Mouse (Mus musculus) limb, embryonic 14.5 days (tissue): Measurements from ENCODE around the gene Cdc40. TPM values are rescaled to one million over a fixed set of nuclear protein-coding genes. Genes with fewer than 3 reads are reported as not detected.
"Not testable (repeated sequence)": the region's sequence is repeated elsewhere in the genome, so short reads cannot be mapped to it uniquely, and the experiment has no call there.

Experiments used
- ATAC-seq: fragments of 200-750 bp; cut with Nextera tagmentation; 2 replicates; pipeline ENCODE4 v1.8.0; 2017; ENCODE audit warnings: low read depth, moderate number of reproducible peaks, moderate TSS enrichment; ENCODE audit not compliant: low FRiP score
- DNase-seq: peaks from one replicate; pipeline ENCODE4 v3.0.0-alpha.2; 2015; ENCODE audit warnings: low spot score
- H3K27ac ChIP-seq: fragments of 300-500 bp; sonication (generic); replicated peaks from 2 replicates; pipeline ENCODE4 v1.5.1; 2014; ENCODE audit warnings: low read depth, mild to moderate bottlenecking, low read length, moderate library complexity, mixed read lengths
- H3K27me3 ChIP-seq: fragments of 300-500 bp; sonication (generic); 2 replicates; pipeline ENCODE4 v1.6.1; 2014; ENCODE audit warnings: low read length, mixed read lengths; ENCODE audit not compliant: control insufficient read depth, insufficient read depth
- H3K36me3 ChIP-seq: fragments of 300-500 bp; sonication (generic); 2 replicates; pipeline ENCODE4 v1.6.1; 2014; ENCODE audit warnings: mild to moderate bottlenecking, low read length, moderate library complexity, mixed read lengths; ENCODE audit not compliant: control insufficient read depth, insufficient read depth
- H3K4me1 ChIP-seq: fragments of 300-500 bp; sonication (generic); 2 replicates; pipeline ENCODE4 v1.6.1; 2014; ENCODE audit warnings: antibody characterized with exemption, low read length, mixed read lengths; ENCODE audit not compliant: control insufficient read depth, insufficient read depth
- H3K4me2 ChIP-seq: fragments of 300-500 bp; sonication (generic); replicated peaks from 2 replicates; pipeline ENCODE4 v1.6.1; 2014; ENCODE audit warnings: low read depth, mild to moderate bottlenecking, low read length, moderate library complexity; ENCODE audit not compliant: severe bottlenecking
- H3K4me3 ChIP-seq: fragments of 300-500 bp; sonication (generic); replicated peaks from 2 replicates; pipeline ENCODE4 v1.5.1; 2014; ENCODE audit warnings: low read length
- H3K9ac ChIP-seq: fragments of 300-500 bp; sonication (generic); 2 replicates; pipeline ENCODE4 v1.6.1; 2014; ENCODE audit warnings: mild to moderate bottlenecking, low read depth, low read length, moderate library complexity; ENCODE audit not compliant: severe bottlenecking
- H3K9me3 ChIP-seq: fragments of 300-500 bp; sonication (generic); 2 replicates; pipeline ENCODE4 v1.6.1; 2016; ENCODE audit warnings: low read length; ENCODE audit not compliant: control insufficient read depth
- POLR2A ChIP-seq: fragments of 200-500 bp; IDR thresholded peaks from 2 replicates; pipeline ENCODE4 v1.8.0; 2012; ENCODE audit warnings: inconsistent platforms, mild to moderate bottlenecking, moderate library complexity, borderline replicate concordance; ENCODE audit not compliant: insufficient read depth, insufficient read length; ENCODE audit errors: extremely low read depth
- WGBS: fragments of 180-500 bp; shearing (Covaris S2); extraction: QIAGEN DNeasy Blood & Tissue Kit; methylation state at CpG from one replicate; pipeline ENCODE4 v1.1.7; 2014; 5-methylcytosine and 5-hydroxymethylcytosine counted together
- polyA plus RNA-seq, 2 experiments: library from polyadenylated mRNA; depleted of rRNA in 1 of 2; stranded (reverse) in 1 of 2; unstranded in 1 of 2; fragments of >200 nt; fragmentation: Nextera tagmentation in 1 of 2; extraction: Ambion mirVana in 1 of 2; gene quantifications; 2 replicates each; pipeline versions ENCODE4 v1.2.1 to v1.2.3; 2012 to 2014

Gene Cdc40
- polyA plus RNA-seq, 2 experiments, result 24.0 to 26.7 TPM

GRCm38 (mm10) chr10:40831267-40831666, 51.8 kb downstream of the Cdc40 start:
- ATAC-seq (no peak), DNase-seq (no peak)
- Histone ChIP-seq H3K4me2 (no peak overlapping the region), H3K9ac (no peak overlapping the region), H3K27ac (no peak overlapping the region), H3K4me1 (no peaks in the 10 kb centered on the region), H3K36me3 (peaks cover 41% of the 10 kb centered on the region), H3K4me3 (no peak overlapping the region), H3K27me3 (no peaks in the 10 kb centered on the region), H3K9me3 (no peaks in the 10 kb centered on the region)
- no peak for TF ChIP-seq POLR2A
- WGBS, result 86% methylated on average over 6 of the region's 7 CpGs

- Histone ChIP-seq H3K4me1 (no peaks in the 10 kb centered on the region), H3K36me3 (peaks cover 35% of the 10 kb centered on the region)
- WGBS, result 97% methylated on average over 3 of the region's 3 CpGs
These were observed 52.8 kb downstream of the Cdc40 start for GRCm38 (mm10) chr10:40830312-40830711.

GRCm38 (mm10) chr10:40827706-40828105, 55.4 kb downstream of the Cdc40 start:
- H3K36me3 ChIP-seq, result 0 out of 2 replicates have a peak, but pooled peaks cover 10% of the 10 kb centered on the region
- H3K9me3 ChIP-seq, result no peaks in the 10 kb centered on the region
- no peaks in the 10 kb centered on the region for H3K4me1 ChIP-seq
- DNase-seq (no peak), ATAC-seq (no peak)
- H3K4me3 ChIP-seq, result no peak overlapping the region
- TF ChIP-seq POLR2A, result no peak
- no peaks in the 10 kb centered on the region for H3K27me3 ChIP-seq
- H3K4me2 ChIP-seq, result no peak overlapping the region
- no peak overlapping the region for H3K27ac ChIP-seq
- no peak overlapping the region for H3K9ac ChIP-seq
- WGBS, result 87% methylated on average over 4 of the region's 4 CpGs

More at GRCm38 (mm10) chr10:40830312-40830711, 52.8 kb downstream of the Cdc40 start:
- no peak for DNase-seq
- ATAC-seq, result no peak
- no peak overlapping the region for H3K4me3 ChIP-seq
- no peak for TF ChIP-seq POLR2A
- no peaks in the 10 kb centered on the region for H3K27me3 ChIP-seq
- H3K27ac ChIP-seq, result no peak overlapping the region
- no peak overlapping the region for H3K9ac ChIP-seq
- H3K4me2 ChIP-seq, result no peak overlapping the region
- no peaks in the 10 kb centered on the region for H3K9me3 ChIP-seq

GRCm38 (mm10) chr10:40825952-40826351, 57.2 kb downstream of the Cdc40 start:
- WGBS, result 55% methylated on average over 6 of the region's 6 CpGs

GRCm38 (mm10) chr10:40816471-40816870, 66.6 kb downstream of the Cdc40 start:
- Histone ChIP-seq H3K9ac (no peak overlapping the region), H3K27me3 (no peaks in the 10 kb centered on the region), H3K4me3 (no peak overlapping the region), H3K27ac (no peak overlapping the region), H3K4me2 (no peak overlapping the region), H3K4me1 (no peaks in the 10 kb centered on the region), H3K9me3 (no peaks in the 10 kb centered on the region), H3K36me3 (no peaks in the 10 kb centered on the region)
- ATAC-seq (no peak), DNase-seq (no peak)
- 48% methylated on average over 6 of the region's 6 CpGs for WGBS
- no peak for TF ChIP-seq POLR2A

More at GRCm38 (mm10) chr10:40825952-40826351, 57.2 kb downstream of the Cdc40 start:
- no peak overlapping the region for H3K27ac ChIP-seq
- DNase-seq (no peak), ATAC-seq (no peak)
- no peak overlapping the region for H3K4me2 ChIP-seq
- no peaks in the 10 kb centered on the region for H3K27me3 ChIP-seq
- H3K4me3 ChIP-seq, result no peak overlapping the region
- no peaks in the 10 kb centered on the region for H3K4me1 ChIP-seq
- TF ChIP-seq POLR2A, result no peak
- H3K36me3 ChIP-seq, result 0 out of 2 replicates have a peak, but pooled peaks cover 4% of the 10 kb centered on the region
- no peaks in the 10 kb centered on the region for H3K9me3 ChIP-seq
- H3K9ac ChIP-seq, result no peak overlapping the region

- 73% methylated on average over 4 of the region's 4 CpGs for WGBS
- H3K36me3 ChIP-seq, result no peaks in the 10 kb centered on the region
- no peak overlapping the region for H3K27ac ChIP-seq
- DNase-seq (no peak), ATAC-seq (no peak)
- no peak overlapping the region for H3K9ac ChIP-seq
- no peak overlapping the region for H3K4me2 ChIP-seq
- TF ChIP-seq POLR2A, result no peak
- H3K4me1 ChIP-seq, result no peaks in the 10 kb centered on the region
- H3K27me3 ChIP-seq, result no peaks in the 10 kb centered on the region
- H3K4me3 ChIP-seq, result no peak overlapping the region
- no peaks in the 10 kb centered on the region for H3K9me3 ChIP-seq
These were observed 69.5 kb downstream of the Cdc40 start for GRCm38 (mm10) chr10:40813627-40814026.

- 35% methylated on average over 5 of the region's 5 CpGs for WGBS
These were observed 73.7 kb downstream of the Cdc40 start for GRCm38 (mm10) chr10:40809411-40809910.

More at GRCm38 (mm10) chr10:40809411-40809910, 73.7 kb downstream of the Cdc40 start:
- H3K9me3 ChIP-seq, H3K27me3 ChIP-seq, H3K4me1 ChIP-seq, DNase-seq, H3K27ac ChIP-seq, H3K36me3 ChIP-seq, ATAC-seq, H3K4me2 ChIP-seq, H3K4me3 ChIP-seq, H3K9ac ChIP-seq: not testable (repeated sequence)
